Mouse (Mus musculus): ENCODE measurements around the gene Foxo3. TPM values are rescaled to one million over a fixed set of nuclear protein-coding genes. Genes with fewer than 3 reads are reported as not detected.

Foxo3 gene
- polyA plus RNA-seq, 1 experiment from 2014 or later: 9.5 TPM

GRCm38 (mm10) chr10:42231847-42232246, 44.7 kb downstream of the Foxo3 start:
- no peak for DNase-seq (ENCODE audit: low spot score)
- H3K27ac ChIP-seq (ENCODE audit: low read depth): no peak overlapping the region
- 54% methylated on average over 8 of the region's 8 CpGs for WGBS
- no peaks in the 10 kb centered on the region for H3K9me3 ChIP-seq (ENCODE audit: control insufficient read depth, low read length)
- H3K9ac ChIP-seq (ENCODE audit: low read length): no peak overlapping the region
- peaks cover 5% of the 10 kb centered on the region; the same call in 1 of the 2 replicates for H3K4me1 ChIP-seq (replicated peaks; ENCODE audit: control insufficient read depth, insufficient read depth, low read length)
- no peak overlapping the region for H3K4me3 ChIP-seq (ENCODE audit: low read depth, low read length)
- peaks cover under 1% of the 10 kb centered on the region; the same call in 1 of the 2 replicates for H3K36me3 ChIP-seq (ENCODE audit: control insufficient read depth, insufficient read depth, low read length)
- ATAC-seq (replicated peaks; ENCODE audit: low FRiP score, low TSS enrichment, low read depth): no peak
- no peaks in the 10 kb centered on the region for H3K27me3 ChIP-seq (replicated peaks; ENCODE audit: control insufficient read depth, insufficient read depth, low read length)
- H3K4me2 ChIP-seq (ENCODE audit: low read length): no peak overlapping the region

GRCm38 (mm10) chr10:42231100-42231541, 45.4 kb downstream of the Foxo3 start:
- ATAC-seq (replicated peaks; ENCODE audit: low FRiP score, low TSS enrichment, low read depth): no peak
- no peak overlapping the region for H3K4me2 ChIP-seq (ENCODE audit: low read length)
- 77% methylated on average over 3 of the region's 3 CpGs for WGBS

DNA sequence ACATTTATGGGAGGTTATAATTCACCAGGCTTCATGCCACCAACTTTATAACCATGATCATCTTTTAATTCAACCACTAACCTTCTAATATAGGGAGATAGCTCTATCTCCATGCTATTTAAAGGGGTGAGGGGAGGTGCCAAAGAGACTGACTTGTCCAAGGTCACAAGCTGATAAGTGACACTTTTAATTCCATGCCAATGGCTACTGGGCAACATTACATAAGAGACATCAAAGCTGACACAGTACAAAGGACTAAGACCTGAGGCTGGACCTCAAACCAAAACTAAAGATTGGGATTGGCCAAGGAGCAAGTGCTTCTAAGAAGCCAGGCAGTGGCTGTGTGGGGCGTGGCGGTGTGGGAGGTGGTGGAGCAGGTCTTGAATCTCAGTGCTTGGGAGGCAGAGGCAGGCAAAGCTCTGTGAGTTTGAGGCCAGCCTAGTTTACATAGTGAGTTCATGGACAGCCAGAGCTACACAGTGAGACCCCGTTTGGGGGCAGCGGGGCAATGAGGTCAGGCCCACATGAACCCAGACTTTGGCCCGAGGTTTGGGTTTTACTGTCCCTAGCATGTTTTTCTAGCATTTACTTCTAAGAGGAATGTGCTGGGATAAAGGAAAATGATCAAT, 46.0 kb downstream of the Foxo3 start:
- Histone ChIP-seq H3K9me3 (ENCODE audit: control insufficient read depth, low read length) (no peaks in the 10 kb centered on the region), H3K27me3 (replicated peaks; ENCODE audit: control insufficient read depth, insufficient read depth, low read length) (no peaks in the 10 kb centered on the region), H3K9ac (ENCODE audit: low read length) (no peak overlapping the region), H3K4me3 (ENCODE audit: low read depth, low read length) (no peak overlapping the region), H3K36me3 (ENCODE audit: control insufficient read depth, insufficient read depth, low read length) (peaks cover 5% of the 10 kb centered on the region; the same call in 1 of the 2 replicates), H3K4me2 (ENCODE audit: low read length) (no peak overlapping the region), H3K27ac (ENCODE audit: low read depth) (no peak overlapping the region), H3K4me1 (replicated peaks; ENCODE audit: control insufficient read depth, insufficient read depth, low read length) (peaks cover 6% of the 10 kb centered on the region)
- ATAC-seq (replicated peaks; ENCODE audit: low FRiP score, low TSS enrichment, low read depth) (no peak), DNase-seq (ENCODE audit: low spot score) (no peak)
- 81% methylated on average over 5 of the region's 5 CpGs for WGBS

More at GRCm38 (mm10) chr10:42231100-42231541, 45.4 kb downstream of the Foxo3 start:
- H3K9ac ChIP-seq (ENCODE audit: low read length): no peak overlapping the region
- H3K4me1 ChIP-seq (replicated peaks; ENCODE audit: control insufficient read depth, insufficient read depth, low read length): peaks cover 5% of the 10 kb centered on the region; the same call in 1 of the 2 replicates
- peaks cover 5% of the 10 kb centered on the region; the same call in 1 of the 2 replicates for H3K36me3 ChIP-seq (ENCODE audit: control insufficient read depth, insufficient read depth, low read length)
- H3K27ac ChIP-seq (ENCODE audit: low read depth): no peak overlapping the region
- H3K27me3 ChIP-seq (replicated peaks; ENCODE audit: control insufficient read depth, insufficient read depth, low read length): no peaks in the 10 kb centered on the region
- no peak for DNase-seq (ENCODE audit: low spot score)
- H3K4me3 ChIP-seq (ENCODE audit: low read depth, low read length): no peak overlapping the region
- H3K9me3 ChIP-seq (ENCODE audit: control insufficient read depth, low read length): no peaks in the 10 kb centered on the region

DNA sequence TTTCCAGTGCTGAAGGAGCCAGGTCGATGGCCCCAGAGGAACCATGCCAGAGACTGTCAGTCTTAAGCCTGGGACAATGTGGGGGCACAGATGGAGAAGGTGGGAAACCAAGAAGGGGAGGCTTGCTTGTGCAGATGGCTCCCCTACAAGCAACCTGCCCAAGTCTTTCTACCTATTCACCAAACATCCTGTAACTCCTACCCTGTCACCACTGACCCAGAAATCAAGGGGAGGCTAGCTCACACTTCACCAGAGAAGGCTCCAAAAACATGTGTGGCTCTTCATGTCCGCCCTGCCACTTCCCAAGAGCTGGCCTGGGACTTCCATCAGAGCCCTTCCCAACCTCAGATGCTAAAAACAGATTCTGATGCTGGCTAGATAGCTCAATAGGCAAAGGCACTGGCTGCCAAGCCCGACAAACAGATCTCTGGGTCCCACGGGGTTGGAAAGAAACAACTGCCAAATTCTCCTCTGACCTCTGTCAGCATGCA, 48.8 kb downstream of the Foxo3 start:
- no peaks in the 10 kb centered on the region for H3K27me3 ChIP-seq (replicated peaks; ENCODE audit: control insufficient read depth, insufficient read depth, low read length)
- H3K9me3 ChIP-seq (ENCODE audit: control insufficient read depth, low read length): no peaks in the 10 kb centered on the region
- no peak overlapping the region for H3K4me2 ChIP-seq (ENCODE audit: low read length)
- H3K4me3 ChIP-seq (ENCODE audit: low read depth, low read length): no peak overlapping the region
- DNase-seq (ENCODE audit: low spot score): no peak
- no peak overlapping the region for H3K27ac ChIP-seq (ENCODE audit: low read depth)
- no peak for ATAC-seq (replicated peaks; ENCODE audit: low FRiP score, low TSS enrichment, low read depth)
- peaks cover 14% of the 10 kb centered on the region for H3K4me1 ChIP-seq (replicated peaks; ENCODE audit: control insufficient read depth, insufficient read depth, low read length)
- WGBS: 71% methylated on average over 4 of the region's 4 CpGs
- no peak overlapping the region for H3K9ac ChIP-seq (ENCODE audit: low read length)
- H3K36me3 ChIP-seq (ENCODE audit: control insufficient read depth, insufficient read depth, low read length): peaks cover 5% of the 10 kb centered on the region; the same call in 1 of the 2 replicates

GRCm38 (mm10) chr10:42226176-42226575, 50.4 kb downstream of the Foxo3 start:
- Histone ChIP-seq H3K4me1 (replicated peaks; ENCODE audit: control insufficient read depth, insufficient read depth, low read length) (peaks cover 14% of the 10 kb centered on the region), H3K4me2 (ENCODE audit: low read length) (no peak overlapping the region), H3K27ac (ENCODE audit: low read depth) (no peak overlapping the region), H3K4me3 (ENCODE audit: low read depth, low read length) (no peak overlapping the region), H3K36me3 (ENCODE audit: control insufficient read depth, insufficient read depth, low read length) (peaks cover 5% of the 10 kb centered on the region; the same call in 1 of the 2 replicates), H3K27me3 (replicated peaks; ENCODE audit: control insufficient read depth, insufficient read depth, low read length) (no peaks in the 10 kb centered on the region), H3K9me3 (ENCODE audit: control insufficient read depth, low read length) (no peaks in the 10 kb centered on the region), H3K9ac (ENCODE audit: low read length) (no peak overlapping the region)
- 95% methylated on average over 15 of the region's 15 CpGs for WGBS
- ATAC-seq (replicated peaks; ENCODE audit: low FRiP score, low TSS enrichment, low read depth): no peak
- DNase-seq (ENCODE audit: low spot score): no peak

DNA sequence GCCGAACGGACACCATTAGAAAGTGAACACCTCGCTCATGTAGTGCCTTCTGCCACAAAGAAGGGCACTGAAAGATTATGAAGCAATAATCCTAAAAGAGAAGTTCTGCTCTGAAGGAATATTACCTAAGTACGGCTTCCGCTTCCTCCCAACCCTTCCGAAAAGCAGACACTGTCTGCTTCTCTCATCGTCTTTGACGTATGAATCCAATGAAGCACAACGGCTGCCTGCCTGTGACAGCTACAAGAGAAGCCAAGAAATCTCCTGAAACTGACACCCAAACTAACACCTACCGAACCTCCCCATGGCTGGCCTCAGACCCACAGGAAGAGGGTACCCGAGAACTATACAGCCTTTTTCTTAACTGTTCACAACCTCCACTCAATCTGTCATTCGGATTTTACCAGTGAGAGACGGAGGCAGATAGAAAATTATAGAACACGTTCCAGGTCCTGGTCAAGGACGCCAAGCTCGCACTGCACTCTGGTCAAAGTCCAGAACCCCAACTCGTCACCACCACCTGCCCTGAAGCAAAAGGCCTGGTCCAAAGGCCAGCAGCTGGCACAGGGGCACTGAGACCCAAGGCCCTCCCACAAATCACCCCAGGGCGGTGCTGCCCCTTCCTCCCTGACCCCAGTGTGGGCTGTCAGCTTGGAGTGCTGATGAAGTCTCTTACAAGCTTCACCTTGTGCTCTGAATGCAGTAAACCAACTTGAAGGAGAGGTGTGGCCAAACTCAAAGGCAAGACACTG, 51.2 kb downstream of the Foxo3 start:
- H3K9me3 ChIP-seq (ENCODE audit: control insufficient read depth, low read length): no peaks in the 10 kb centered on the region
- peaks cover 5% of the 10 kb centered on the region; the same call in 1 of the 2 replicates for H3K36me3 ChIP-seq (ENCODE audit: control insufficient read depth, insufficient read depth, low read length)
- H3K27me3 ChIP-seq (replicated peaks; ENCODE audit: control insufficient read depth, insufficient read depth, low read length): no peaks in the 10 kb centered on the region
- no peak overlapping the region for H3K4me2 ChIP-seq (ENCODE audit: low read length)
- H3K9ac ChIP-seq (ENCODE audit: low read length): no peak overlapping the region
- 73% methylated on average over 18 of the region's 18 CpGs for WGBS
- no peak overlapping the region for H3K4me3 ChIP-seq (ENCODE audit: low read depth, low read length)
- no peak for DNase-seq (ENCODE audit: low spot score)
- H3K4me1 ChIP-seq (replicated peaks; ENCODE audit: control insufficient read depth, insufficient read depth, low read length): peaks cover 21% of the 10 kb centered on the region
- no peak overlapping the region for H3K27ac ChIP-seq (ENCODE audit: low read depth)
- no peak for ATAC-seq (replicated peaks; ENCODE audit: low FRiP score, low TSS enrichment, low read depth)

- Histone ChIP-seq H3K4me2 (ENCODE audit: low read length) (no peak overlapping the region), H3K9me3 (ENCODE audit: control insufficient read depth, low read length) (no peaks in the 10 kb centered on the region), H3K27ac (ENCODE audit: low read depth) (no peak overlapping the region), H3K9ac (ENCODE audit: low read length) (no peak overlapping the region), H3K4me1 (replicated peaks; ENCODE audit: control insufficient read depth, insufficient read depth, low read length) (peaks cover 27% of the 10 kb centered on the region), H3K27me3 (replicated peaks; ENCODE audit: control insufficient read depth, insufficient read depth, low read length) (no peaks in the 10 kb centered on the region), H3K4me3 (ENCODE audit: low read depth, low read length) (no peak overlapping the region), H3K36me3 (ENCODE audit: control insufficient read depth, insufficient read depth, low read length) (peaks cover 5% of the 10 kb centered on the region; the same call in 1 of the 2 replicates)
- ATAC-seq (replicated peaks; ENCODE audit: low FRiP score, low TSS enrichment, low read depth) (no peak), DNase-seq (ENCODE audit: low spot score) (no peak)
- WGBS: 68% methylated on average over 11 of the region's 11 CpGs
Observed at GRCm38 (mm10) chr10:42221996-42222395, 54.6 kb downstream of the Foxo3 start.

DNA sequence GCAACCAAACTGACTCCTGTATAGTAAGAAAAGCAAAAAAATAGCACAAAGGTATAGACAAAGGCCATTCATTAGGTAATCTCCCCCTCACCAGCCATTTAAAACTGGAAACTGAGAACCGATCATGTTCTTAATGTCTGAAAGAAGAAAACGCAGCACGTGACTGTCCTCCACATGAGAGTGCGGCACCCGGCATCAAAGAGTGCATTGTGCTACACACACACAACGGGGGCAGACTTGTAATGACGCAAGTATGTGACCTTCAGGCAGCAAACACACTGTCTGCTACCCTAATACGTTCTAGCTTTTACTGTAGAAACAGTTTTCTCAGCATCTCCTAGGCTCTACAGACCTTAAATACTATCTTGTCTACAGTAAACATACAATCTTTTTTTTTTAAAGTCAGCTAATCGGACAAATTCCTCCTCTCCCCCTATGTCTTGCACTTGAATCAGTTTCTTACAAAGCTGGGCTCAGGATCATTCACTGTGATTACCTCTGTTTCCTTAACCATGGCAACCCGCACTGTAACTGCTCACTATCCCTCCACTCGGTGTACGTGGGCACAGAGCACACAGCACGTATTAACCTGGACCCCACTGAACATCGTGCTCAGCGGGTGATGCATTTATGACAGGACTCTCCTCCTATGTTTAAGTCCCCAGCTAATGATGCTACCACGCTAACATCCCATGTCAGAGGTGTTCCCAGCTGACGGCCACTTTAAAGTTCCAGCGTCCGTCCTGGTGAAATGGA, 55.2 kb downstream of the Foxo3 start:
- ATAC-seq (replicated peaks; ENCODE audit: low FRiP score, low TSS enrichment, low read depth) (no peak), DNase-seq (ENCODE audit: low spot score) (no peak)
- no peaks in the 10 kb centered on the region for H3K36me3 ChIP-seq (ENCODE audit: control insufficient read depth, insufficient read depth, low read length)
- peaks cover 27% of the 10 kb centered on the region for H3K4me1 ChIP-seq (replicated peaks; ENCODE audit: control insufficient read depth, insufficient read depth, low read length)
- H3K27ac ChIP-seq (ENCODE audit: low read depth): no peak overlapping the region; the same call in 1 of the 2 replicates
- H3K4me3 ChIP-seq (ENCODE audit: low read depth, low read length): no peak overlapping the region
- WGBS: 74% methylated on average over 19 of the region's 19 CpGs
- no peaks in the 10 kb centered on the region for H3K27me3 ChIP-seq (replicated peaks; ENCODE audit: control insufficient read depth, insufficient read depth, low read length)
- no peak overlapping the region for H3K9ac ChIP-seq (ENCODE audit: low read length)
- no peaks in the 10 kb centered on the region for H3K9me3 ChIP-seq (ENCODE audit: control insufficient read depth, low read length)
- no peak overlapping the region for H3K4me2 ChIP-seq (ENCODE audit: low read length)
